Mouse (Mus musculus) thymus, adult 18-20 months (tissue): ENCODE results near the gene Asic2.

Experiments
- DNase-seq, 2 experiments: peaks; one replicate each; pipeline ENCODE4 v3.0.0; 2022; ENCODE audit warnings: mixed read lengths in 2 of 2

Gene Asic2

DNA sequence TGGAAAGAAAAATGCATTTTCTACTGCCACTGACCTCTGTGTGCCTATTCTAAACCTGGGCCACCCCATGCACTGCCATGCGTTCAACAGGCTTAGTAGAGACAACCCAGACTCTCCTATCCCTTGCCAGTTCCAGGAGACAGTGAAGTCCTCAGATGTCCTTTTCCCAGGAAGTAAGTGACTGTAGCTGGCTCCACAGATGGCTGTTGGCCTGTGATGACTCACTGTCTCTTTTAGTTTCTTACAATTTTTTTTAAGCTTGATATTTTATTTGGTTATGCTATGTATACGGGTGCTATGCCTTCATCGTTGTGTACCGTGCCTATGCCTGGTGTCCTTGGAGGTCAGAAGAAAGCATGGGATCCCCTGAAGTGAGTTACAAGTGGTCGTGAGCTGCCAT, 370.7 kb downstream of the Asic2 start:
- no peak for DNase-seq

DNA sequence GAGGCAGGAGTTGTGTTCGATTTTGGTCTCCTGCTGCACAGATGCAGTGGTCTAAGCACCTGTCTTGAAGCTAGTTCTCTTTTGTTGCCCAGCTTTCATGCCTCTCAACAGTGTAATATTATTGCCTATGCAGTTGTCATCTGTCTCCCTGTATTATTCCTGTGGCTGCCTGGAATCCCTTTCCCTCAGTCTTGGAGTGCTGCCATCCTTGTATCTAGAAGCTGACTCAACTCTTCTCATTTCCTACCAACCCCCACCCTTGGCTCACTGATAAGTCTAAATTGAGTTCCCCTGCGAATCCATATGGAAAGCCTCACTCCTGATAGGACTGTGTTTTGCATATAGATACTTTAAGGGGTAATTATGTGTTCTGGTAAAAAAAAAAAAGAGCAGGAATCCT, 373.0 kb downstream of the Asic2 start:
- no peak for DNase-seq

DNA sequence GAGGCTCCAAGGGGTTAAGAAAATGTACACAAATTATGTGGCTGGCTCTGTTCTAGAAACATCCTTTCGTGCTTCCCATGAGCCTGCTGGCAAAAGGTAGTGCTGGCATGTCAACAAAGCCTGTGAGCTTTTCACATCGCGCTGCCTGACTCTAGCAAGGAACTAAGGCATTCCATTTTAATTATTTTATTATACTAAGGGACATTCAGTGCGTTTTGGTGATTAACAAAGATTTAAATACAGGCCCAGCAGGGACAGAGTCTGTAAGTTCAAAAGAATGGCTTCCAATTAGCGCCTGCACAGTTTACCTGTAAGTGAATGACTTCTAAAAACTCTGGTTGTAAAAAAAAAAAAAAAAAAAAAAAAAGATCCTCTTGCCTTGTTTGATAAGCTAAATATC, 375.5 kb downstream of the Asic2 start:
- DNase-seq = no peak

DNA sequence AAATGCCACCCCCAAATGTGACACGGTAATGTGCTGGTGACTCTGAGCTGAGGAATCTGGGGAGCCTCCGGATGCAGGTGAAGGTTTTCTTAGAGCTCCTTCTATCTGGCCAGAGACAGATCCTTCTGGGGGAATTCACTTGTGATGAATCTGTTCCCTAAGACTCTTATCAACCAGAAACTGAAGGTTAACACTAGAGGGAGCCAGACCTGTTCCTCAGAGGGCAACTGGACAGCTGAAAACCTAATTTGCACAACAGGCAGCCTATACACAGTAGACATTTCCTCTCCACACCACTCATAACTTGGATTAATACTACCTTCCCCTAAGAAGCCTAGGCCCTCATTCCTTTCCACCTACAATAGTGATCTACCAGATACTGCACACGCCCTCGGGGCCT, 377.3 kb downstream of the Asic2 start:
- DNase-seq = no peak

DNA sequence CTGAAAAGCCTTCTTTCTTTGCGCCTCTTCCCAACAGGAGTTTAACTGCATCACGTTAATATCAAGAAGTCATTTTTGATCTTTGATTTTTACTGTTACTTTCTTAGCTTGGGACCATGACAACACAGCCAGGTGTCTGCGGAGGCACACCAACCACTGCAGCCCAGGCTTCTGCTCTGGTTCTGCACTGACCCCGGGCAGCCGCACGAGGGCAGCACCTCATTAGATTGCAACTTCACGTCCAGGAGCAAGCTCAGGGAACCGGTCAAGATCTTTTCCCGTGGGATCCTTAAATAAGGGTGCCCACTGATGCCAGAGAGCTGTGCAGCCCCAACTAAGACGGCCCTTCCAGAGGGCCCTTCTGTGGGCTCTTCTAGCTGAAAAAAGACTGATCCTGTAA, 379.6 kb downstream of the Asic2 start:
- no peak for DNase-seq

DNA sequence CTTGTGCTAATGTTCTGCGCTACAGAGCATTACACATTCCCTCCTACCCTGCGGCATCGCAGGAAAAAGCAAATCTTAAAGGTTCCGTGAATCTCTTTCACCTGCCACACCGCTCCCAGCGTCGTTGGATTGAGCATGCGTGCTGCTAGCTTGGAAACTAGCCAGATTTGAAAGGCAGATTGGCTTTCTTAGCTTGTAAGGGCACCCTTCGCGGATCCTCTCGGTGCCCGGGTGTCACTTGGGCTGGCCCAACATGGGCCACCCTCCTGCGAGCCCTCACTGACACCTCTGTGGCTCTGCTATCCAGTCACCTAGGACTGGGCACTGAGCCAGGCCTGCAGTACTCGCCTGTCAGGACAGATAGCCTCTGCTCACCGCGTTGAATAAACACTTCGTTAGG, 380.3 kb downstream of the Asic2 start:
- no peak for DNase-seq

DNA sequence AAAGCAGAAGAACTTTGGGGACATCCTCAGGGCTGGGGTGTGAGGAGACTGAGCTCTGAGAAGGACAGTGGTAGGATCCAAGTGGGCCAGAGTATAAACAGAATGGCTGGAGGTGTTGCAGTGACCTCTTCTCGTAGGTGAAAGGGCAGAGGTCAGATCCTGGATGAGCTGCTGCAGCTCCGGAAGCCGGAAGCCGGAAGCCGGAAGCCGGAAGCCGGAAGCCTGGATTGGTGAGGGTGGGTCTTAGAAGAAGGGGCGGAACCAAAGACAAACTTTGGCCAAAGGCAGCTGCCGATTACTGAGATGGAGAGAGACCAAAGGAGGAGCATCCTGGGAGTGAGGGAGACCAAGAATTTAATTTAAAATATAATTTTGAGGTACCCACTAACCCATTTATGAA, 381.1 kb downstream of the Asic2 start:
- no peak for DNase-seq

DNA sequence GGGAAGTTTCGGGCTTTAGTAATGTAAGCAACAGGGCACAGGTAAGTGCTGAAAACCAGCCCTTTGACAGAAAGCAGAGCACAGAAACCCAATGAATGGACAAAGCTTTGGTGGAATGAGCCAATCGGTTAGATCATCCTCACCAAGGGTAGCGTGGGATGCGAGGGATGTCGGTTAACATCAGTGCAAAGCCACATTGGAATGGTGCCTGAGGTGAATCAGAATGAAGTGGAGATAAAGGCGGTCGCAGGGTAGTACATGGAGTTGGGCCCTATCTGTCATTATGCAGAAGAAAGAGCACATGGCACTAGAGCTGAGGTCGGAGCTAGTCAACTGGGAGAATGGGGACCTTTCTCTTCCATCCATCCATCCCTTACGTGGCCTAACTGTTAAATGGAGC, 383.8 kb downstream of the Asic2 start:
- DNase-seq = no peak

DNA sequence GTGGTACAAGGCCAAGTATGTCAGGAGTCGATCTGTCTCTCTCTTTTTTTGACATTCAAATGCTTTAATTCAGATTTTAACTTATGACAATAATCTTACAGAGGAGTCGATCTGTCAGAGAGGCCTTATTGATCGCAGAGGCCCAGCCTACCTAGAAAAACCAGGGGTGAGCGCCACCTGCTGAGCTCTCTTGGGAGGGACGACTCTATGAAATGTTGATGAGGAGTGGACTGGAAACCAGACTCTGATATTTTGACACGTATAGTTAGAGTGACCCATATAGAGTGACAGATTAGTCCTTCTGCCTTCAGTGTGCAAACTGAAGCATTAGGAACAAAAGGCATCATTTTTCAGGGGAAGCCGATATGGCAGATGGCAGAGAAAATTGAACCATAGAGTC, 385.1 kb downstream of the Asic2 start:
- no peak for DNase-seq

DNA sequence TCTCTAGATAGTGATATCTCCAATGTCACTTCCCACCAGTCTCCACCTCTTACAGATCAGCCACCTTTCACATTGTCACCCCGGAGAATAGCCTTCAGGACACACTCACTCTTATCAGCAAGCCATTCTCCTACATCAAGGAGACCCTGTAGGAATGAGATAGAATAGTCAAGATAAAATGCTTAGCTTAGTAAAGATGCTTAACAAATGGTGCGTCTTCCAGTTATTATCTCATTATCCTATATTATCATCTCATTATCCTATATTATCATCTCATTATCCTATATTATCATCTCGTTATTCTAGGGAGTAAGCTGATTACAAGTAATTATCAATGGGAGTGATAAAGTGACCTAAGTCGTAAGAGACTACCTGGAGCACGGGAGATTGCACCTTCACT, 386.1 kb downstream of the Asic2 start:
- DNase-seq = no peak

DNA sequence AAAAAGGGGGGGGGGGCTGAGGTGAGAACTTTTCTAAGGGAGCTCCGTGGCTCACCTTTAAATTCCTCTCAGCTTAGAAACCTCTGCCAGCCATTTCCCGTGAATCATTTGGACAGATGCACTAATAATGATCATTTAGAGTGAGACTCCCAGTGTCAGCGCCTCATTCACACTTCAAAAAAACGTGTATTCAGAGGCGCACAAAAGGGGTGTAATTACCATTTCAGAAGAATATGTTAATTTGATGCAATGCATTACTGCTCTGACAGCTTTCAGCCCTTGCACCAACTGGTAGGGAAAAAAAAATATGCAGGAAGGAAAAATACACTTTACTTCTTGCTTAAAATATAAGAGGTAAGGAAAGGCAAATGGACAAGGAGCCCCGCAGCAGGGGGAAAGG, 388.5 kb downstream of the Asic2 start:
- no peak for DNase-seq

DNA sequence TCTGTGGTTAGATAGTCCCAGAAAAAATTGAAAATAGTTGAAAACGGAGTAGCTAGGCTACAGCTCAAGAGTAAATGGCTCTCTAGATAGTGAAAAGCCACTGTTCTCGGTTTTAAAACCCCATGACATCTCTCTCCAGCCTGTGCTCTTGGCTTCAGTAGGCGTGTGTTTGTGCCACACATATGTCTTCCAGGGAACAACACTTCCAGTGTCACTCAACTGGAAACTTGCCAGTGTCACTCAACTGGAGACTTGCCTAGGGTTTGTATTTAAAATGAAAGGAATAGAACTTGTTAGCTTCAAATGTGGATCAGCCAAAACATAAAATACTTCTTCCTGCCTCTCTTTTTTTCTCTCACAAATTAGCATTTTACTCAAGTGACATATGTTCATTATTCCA, 397.9 kb downstream of the Asic2 start:
- no peak for DNase-seq

DNA sequence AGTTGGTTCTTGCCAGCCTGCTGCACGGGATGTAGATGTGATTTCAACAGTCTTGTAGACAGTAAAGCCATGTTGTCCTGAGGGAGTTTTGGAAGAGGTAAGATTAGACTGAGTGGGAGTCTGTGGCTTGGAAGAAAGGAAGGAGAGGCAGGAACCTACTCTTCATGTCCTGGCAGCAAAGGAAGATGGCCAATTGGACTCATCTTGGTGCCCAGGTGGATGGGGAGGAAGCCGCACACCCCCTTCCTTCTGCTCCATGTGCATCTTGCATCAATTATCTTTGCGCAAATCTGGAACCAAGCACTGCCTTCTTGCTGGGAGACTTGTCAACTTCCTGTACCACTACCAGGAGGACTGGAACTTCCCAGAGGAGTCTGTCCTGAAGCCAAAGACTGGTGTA, 403.4 kb downstream of the Asic2 start:
- no peak for DNase-seq

DNA sequence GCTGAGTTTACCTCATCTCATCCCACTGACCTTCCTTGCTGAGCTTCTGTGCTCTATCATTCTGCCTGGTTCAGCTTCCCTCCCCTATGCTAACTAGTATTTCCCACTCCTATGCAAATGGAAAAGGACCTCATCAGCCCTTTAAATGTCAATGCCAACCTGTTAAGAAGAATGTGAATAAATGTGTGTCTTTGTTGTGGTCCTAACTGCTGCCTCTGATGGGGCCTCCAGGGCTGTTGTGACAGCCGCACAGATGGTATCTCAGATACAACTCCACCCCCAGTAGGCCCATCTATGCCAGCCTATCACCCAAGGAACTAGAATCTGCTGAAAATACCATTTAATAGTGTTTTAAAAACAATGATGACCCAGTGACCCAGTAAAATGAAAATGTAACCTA, 407.9 kb downstream of the Asic2 start:
- DNase-seq = no peak

DNA sequence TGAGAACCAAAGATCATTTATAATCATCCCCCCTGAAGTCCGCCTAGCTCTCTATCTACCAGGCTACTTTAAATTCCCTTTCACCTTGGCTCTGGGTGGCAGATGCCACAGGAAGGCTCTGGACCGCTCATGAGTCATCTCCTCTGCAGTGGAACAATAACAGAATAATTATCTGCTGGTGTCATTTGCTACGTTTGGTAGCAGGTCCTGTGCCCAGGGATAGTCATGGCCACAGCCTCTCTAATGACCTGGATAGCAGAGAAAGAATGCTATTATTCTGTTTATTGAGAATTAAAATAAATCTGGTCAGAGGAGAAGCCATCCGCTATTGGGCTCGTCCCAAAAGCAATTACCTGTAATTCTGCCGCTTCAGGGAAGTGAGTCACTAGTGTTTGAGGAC, 425.1 kb downstream of the Asic2 start:
- DNase-seq = no peak

DNA sequence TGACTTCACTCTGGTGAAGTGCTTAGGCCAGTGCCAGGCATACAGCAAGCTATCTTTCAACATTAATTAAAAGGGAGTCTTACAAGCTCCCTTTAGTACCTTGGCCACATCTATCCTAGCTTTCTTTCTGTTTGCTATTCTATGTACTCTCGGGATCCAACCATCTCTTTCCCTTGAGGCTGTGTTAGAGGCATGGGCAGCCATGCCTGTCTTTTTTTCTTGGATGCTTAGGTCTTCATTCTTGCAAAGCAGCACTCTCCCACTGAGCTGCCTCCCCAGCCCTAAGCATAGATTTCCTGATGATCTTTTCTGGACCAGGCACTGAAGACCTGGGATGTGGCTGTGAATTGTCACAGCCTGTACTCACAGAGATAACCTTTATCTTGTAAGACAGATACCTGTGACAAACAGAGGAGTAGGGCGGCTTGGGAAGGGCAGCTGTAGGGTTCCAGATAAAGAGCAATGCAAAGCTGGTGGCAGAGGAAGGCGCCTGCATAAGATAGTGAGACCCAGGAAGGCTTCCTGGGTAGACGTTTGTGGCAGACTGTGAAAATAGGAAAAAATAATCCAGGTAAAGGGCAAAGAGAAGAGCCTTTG, 433.0 kb downstream of the Asic2 start:
- DNase-seq = no peak

DNA sequence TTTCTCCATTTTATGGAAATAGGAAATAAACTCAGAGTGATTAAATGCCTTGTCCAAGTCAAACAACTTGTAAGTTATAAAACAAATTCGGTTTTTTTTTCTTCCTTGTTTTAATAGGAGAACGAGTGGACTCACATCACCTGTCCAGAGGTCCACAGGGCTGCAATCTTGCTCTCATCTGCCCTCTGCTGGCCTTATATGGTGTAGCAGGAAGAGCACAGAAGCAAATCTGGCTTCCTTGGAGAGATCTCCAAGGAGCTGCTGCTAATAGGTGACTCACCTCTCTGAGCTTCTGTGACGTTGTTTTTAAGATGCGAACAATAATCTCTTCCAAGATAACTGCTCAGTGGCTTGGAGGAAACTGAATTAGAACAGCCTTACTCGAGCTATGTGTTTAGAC, 433.6 kb downstream of the Asic2 start:
- DNase-seq = no peak

DNA sequence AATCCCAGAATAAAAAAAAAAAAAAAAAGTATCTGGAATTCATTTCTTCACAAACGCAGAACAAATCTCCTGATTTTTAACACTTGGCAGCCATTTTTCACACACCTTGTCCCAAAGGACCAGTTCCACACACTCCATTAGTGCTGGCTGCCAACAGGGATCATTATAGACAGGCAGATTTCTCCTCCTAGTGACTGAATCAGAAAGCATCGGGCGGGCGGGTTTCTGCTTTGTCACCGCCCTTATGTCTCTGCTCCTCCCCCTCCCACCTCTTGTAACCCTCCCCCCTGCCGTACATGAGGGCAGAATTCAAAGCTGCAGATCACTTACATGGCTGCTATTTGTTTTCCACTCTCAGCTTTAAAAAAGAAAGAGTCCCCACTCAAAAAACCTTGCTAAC, 436.4 kb downstream of the Asic2 start:
- no peak for DNase-seq

DNA sequence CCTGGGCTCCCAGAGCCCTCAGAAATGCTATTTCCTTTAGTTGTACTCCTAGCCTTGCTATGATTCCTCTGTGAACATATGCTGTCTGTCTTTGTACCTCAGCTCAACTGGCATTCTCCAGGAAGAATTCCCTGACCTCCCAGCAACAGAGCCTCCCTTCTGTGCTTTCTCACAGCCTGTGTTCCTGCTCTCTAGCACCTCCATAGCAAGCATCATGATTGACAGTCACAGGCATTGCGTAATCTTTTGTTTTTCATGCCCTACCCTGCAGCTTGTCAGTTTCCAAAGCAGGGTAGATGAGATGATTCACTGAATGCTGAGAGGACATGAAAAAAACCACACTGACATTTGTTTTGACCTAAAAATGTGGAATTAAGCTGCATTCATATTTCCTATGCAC, 445.3 kb downstream of the Asic2 start:
- DNase-seq = no peak

DNA sequence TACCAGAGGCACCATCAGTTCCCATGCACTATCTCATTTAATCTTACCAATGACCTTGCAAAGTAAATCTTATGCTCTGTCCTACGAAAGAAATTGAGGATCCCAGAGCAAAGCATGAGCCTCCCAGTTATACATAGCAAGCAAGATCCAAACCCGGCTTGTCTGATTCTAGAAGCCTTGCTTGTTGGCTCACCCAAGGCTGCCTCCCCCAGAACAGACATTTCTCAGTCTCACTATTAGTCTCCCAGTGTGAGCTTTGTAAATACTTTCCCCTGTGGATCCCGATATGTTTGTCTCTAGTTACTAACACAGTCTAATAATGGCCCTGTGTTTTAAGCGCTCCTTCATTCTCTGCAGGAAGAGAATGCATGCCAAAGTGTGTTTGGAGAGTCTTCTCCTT, 446.4 kb downstream of the Asic2 start:
- DNase-seq = no peak

DNA sequence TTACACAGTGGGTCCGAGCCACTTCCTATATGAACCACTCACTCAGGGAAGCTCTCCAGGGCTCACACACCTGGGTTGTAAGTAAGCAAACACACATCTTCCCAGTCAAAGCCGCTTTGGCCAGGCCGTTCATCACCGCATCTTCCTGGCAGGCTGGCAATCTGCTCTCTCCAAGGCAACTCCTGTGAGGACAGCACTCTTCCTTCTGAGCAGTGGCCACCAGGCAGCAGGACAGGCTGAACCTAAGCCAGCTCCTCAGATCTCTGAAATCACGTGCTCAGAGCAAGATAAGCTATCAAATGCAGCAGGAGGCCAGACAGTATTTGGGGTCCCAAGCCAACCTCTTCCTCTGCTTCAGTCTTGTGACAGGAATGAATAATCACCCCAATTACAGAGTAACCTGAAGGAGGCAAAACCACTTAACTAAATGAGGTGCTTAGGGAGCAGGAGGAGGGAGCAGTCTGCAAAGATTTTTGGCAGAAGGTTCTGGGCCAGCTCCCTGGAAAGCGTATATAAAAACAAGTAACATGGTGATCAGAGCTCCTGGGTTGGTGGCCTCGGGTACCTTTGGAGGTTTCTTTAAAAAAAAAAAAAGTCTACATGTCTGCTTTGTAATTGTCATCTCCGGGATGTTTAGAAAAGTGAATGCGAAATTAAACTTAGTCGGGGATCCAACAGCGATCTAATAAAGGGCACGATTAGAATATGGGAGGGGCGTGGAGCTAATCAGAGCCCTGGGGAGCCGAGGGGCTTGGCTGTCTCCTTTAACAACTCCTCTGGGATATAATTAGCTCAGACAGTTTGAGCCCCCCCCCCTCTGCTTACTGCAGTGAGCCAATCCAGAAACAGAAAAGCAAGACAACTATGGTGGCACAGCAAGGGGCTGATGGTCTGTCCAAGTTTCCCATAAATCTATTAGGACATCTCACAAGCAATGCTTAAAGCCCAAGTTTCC, 450.0 kb downstream of the Asic2 start:
- no peak for DNase-seq

DNA sequence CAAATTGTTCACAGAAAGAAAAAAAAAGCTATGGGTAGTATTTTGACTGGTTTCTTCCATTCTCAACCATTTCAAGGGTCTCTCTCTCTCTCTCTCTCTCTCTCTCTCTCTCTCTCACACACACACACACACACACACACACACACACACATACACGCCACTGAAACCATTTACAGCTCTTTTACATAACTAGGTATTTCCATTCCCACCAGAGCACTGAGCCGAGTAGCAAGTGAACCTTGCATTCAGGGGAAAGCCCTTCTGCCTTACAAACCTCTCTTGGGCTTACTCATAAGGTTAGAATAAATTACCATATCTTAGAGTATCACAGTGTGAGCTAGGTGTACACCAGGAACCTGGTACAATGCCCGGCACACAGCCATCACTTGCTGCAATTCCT, 452.5 kb downstream of the Asic2 start:
- DNase-seq = no peak

DNA sequence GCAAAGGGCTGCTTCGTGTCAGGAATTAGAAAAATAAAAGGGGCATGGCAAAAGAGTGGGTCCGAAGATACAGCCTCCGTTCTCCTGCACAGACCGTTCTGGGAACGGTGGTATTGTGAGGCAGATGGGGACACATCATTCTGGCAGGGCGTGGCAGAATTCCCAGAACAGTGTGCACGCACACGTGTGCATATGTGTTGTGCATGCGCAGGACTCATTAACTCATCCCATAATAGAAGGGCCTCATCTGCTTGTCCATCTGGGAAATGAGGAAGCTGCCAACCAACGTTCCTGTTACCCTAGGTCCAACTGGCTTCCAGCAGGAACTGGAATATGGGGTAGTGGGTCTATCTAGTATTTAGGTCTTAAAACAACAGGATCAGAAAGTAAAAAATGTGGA, 455.8 kb downstream of the Asic2 start:
- DNase-seq = no peak

DNA sequence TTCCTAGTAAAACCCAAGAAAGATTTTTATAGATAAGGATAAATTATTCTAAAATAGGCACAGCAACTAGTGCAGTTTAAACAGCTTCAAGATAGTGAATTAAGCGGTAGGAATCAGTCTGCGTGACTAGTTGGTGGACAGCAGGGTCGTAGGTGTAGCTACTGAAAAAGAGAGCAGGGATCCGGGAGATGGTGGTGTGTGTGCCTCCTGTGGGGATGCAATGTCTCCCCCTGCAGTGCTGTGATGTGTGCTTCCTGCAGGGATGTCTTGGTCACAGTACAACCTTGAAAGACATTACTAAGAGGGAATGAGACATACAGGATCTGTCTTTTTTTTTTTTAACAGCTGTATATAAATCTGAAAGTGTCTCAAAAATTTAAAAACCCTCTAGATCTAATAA, 456.9 kb downstream of the Asic2 start:
- no peak for DNase-seq
